Mouse (Mus musculus) kidney, embryonic 14.5 days (tissue): ENCODE measurements around the gene Nfya. TPM values are rescaled to one million over a fixed set of nuclear protein-coding genes. Genes with fewer than 3 reads are reported as not detected.
A peak's percentile ranks its signal among the peaks of the same experiment; 100 is the strongest.

Source experiments
- ATAC-seq: fragments of 200-750 bp; cut with Nextera tagmentation; 2 replicates; pipeline ENCODE4 v1.8.0; 2017; ENCODE audit warnings: moderate number of reproducible peaks, mild to moderate bottlenecking, moderate TSS enrichment, moderate library complexity; ENCODE audit not compliant: low FRiP score, low TSS enrichment
- H3K27ac ChIP-seq: fragments of 300-500 bp; sonication (generic); 2 replicates; pipeline ENCODE4 v1.5.1; 2014; ENCODE audit warnings: low read depth, mild to moderate bottlenecking, low read length, moderate library complexity, mixed read lengths
- H3K27me3 ChIP-seq: fragments of 300-500 bp; sonication (generic); 2 replicates; pipeline ENCODE4 v1.6.1; 2014; ENCODE audit warnings: mild to moderate bottlenecking, low read length; ENCODE audit not compliant: control insufficient read depth, insufficient read depth
- H3K36me3 ChIP-seq: fragments of 300-500 bp; sonication (generic); 2 replicates; pipeline ENCODE4 v1.6.1; 2014; ENCODE audit warnings: low read length, mixed read lengths; ENCODE audit not compliant: control insufficient read depth, insufficient read depth
- H3K4me1 ChIP-seq: fragments of 300-500 bp; sonication (generic); 2 replicates; pipeline ENCODE4 v1.6.1; 2014; ENCODE audit warnings: low read length, mixed read lengths; ENCODE audit not compliant: control insufficient read depth, insufficient read depth
- H3K4me2 ChIP-seq: fragments of 300-500 bp; sonication (generic); replicated peaks from 2 replicates; pipeline ENCODE4 v1.6.1; 2014; ENCODE audit warnings: low read depth, mild to moderate bottlenecking, low read length
- H3K4me3 ChIP-seq: fragments of 300-500 bp; sonication (generic); 2 replicates; pipeline ENCODE4 v1.5.1; 2014; ENCODE audit warnings: mild to moderate bottlenecking, low read length
- H3K9ac ChIP-seq: fragments of 300-500 bp; sonication (generic); 2 replicates; pipeline ENCODE4 v1.6.1; 2014; ENCODE audit warnings: low read depth, mild to moderate bottlenecking, low read length, moderate library complexity
- H3K9me3 ChIP-seq: fragments of 300-500 bp; sonication (generic); 2 replicates; pipeline ENCODE4 v1.6.1; 2016; ENCODE audit warnings: low read length; ENCODE audit not compliant: control insufficient read depth
- WGBS: fragments of 180-500 bp; shearing (Covaris S2); extraction: QIAGEN DNeasy Blood & Tissue Kit; methylation state at CpG from one replicate; pipeline ENCODE4 v1.1.7; 2014; 5-methylcytosine and 5-hydroxymethylcytosine counted together
- polyA plus RNA-seq: library from polyadenylated mRNA; unstranded; fragments of >200 nt; fragmentation: Nextera tagmentation; extraction: Ambion mirVana; gene quantifications from 2 replicates; pipeline ENCODE4 v1.2.1, GENCODE M21; 2014

Gene Nfya
- polyA plus RNA-seq, 1 experiment from 2014 or later: 26.7 TPM

- ATAC-seq: no peak
- H3K27me3 ChIP-seq: no peaks in the 10 kb centered on the region
- no peaks in the 10 kb centered on the region for H3K9me3 ChIP-seq
- H3K4me3 ChIP-seq: no peak overlapping the region
- H3K9ac ChIP-seq: no peak overlapping the region
- no peak overlapping the region for H3K27ac ChIP-seq
- 63% methylated on average over 2 of the region's 2 CpGs for WGBS
- peaks cover 13% of the 10 kb centered on the region; the same call in 1 of the 2 replicates for H3K4me1 ChIP-seq
- peaks cover 19% of the 10 kb centered on the region for H3K36me3 ChIP-seq
- H3K4me2 ChIP-seq: no peak overlapping the region
Observed at GRCm38 (mm10) chr17:48419571-48419970, 9.9 kb upstream of the Nfya start.

- no peaks in the 10 kb centered on the region for H3K27me3 ChIP-seq
- no peak overlapping the region for H3K4me3 ChIP-seq
- H3K4me1 ChIP-seq: peaks cover 13% of the 10 kb centered on the region; the same call in 1 of the 2 replicates
- H3K36me3 ChIP-seq: peaks cover 24% of the 10 kb centered on the region
- H3K9ac ChIP-seq: no peak overlapping the region
- WGBS: 90% methylated on average over 1 of the region's 1 CpGs
- no peak overlapping the region for H3K4me2 ChIP-seq
- H3K9me3 ChIP-seq: no peaks in the 10 kb centered on the region
- ATAC-seq: no peak
- H3K27ac ChIP-seq: no peak overlapping the region
Observed at GRCm38 (mm10) chr17:48418781-48419180, 9.1 kb upstream of the Nfya start.

GRCm38 (mm10) chr17:48418174-48418573 lies 8.5 kb upstream of the Nfya start:
- no peak; the same call in 1 of the 2 replicates for ATAC-seq
- no peak overlapping the region for H3K4me3 ChIP-seq
- no peak overlapping the region for H3K4me2 ChIP-seq
- peaks cover 24% of the 10 kb centered on the region for H3K36me3 ChIP-seq
- WGBS: 28% methylated on average over 7 of the region's 7 CpGs
- 0 out of 2 replicates have a peak overlapping the region, but pooled peaks have one; percentile 8 for H3K27ac ChIP-seq
- no peak overlapping the region for H3K9ac ChIP-seq
- no peaks in the 10 kb centered on the region for H3K27me3 ChIP-seq
- peaks cover 13% of the 10 kb centered on the region; the same call in 1 of the 2 replicates for H3K4me1 ChIP-seq
- no peaks in the 10 kb centered on the region for H3K9me3 ChIP-seq

- 85% methylated on average over 6 of the region's 6 CpGs for WGBS
- Histone ChIP-seq H3K36me3 (peaks cover 27% of the 10 kb centered on the region), H3K27ac (no peak overlapping the region)
Observed at GRCm38 (mm10) chr17:48417521-48417920, 7.8 kb upstream of the Nfya start.

GRCm38 (mm10) chr17:48416425-48417195 lies 6.9 kb upstream of the Nfya start:
- H3K4me3 ChIP-seq: no peak overlapping the region
- H3K27me3 ChIP-seq: no peaks in the 10 kb centered on the region
- no peaks in the 10 kb centered on the region for H3K9me3 ChIP-seq
- peaks cover 34% of the 10 kb centered on the region for H3K36me3 ChIP-seq
- peaks cover 17% of the 10 kb centered on the region for H3K4me1 ChIP-seq
- ATAC-seq: peak; percentile 85
- H3K27ac ChIP-seq: no peak overlapping the region
- H3K9ac ChIP-seq: no peak overlapping the region
- WGBS: 84% methylated on average over 14 of the region's 14 CpGs
- H3K4me2 ChIP-seq: no peak overlapping the region

More at GRCm38 (mm10) chr17:48417521-48417920, 7.8 kb upstream of the Nfya start:
- Histone ChIP-seq H3K27me3 (no peaks in the 10 kb centered on the region), H3K4me1 (peaks cover 13% of the 10 kb centered on the region; the same call in 1 of the 2 replicates), H3K9me3 (no peaks in the 10 kb centered on the region), H3K4me3 (no peak overlapping the region), H3K9ac (no peak overlapping the region), H3K4me2 (no peak overlapping the region)
- ATAC-seq: 0 out of 2 replicates have a peak, but pooled peaks have one; percentile 22

- H3K4me2 ChIP-seq: no peak overlapping the region
- no peak overlapping the region for H3K4me3 ChIP-seq
- H3K9ac ChIP-seq: no peak overlapping the region
- no peaks in the 10 kb centered on the region for H3K27me3 ChIP-seq
- H3K4me1 ChIP-seq: peaks cover 22% of the 10 kb centered on the region
- H3K9me3 ChIP-seq: no peaks in the 10 kb centered on the region
- 68% methylated on average over 7 of the region's 7 CpGs for WGBS
- H3K27ac ChIP-seq: no peak overlapping the region
- peaks cover 34% of the 10 kb centered on the region for H3K36me3 ChIP-seq
- ATAC-seq: no peak
Observed at GRCm38 (mm10) chr17:48416011-48416410, 6.3 kb upstream of the Nfya start.

DNA sequence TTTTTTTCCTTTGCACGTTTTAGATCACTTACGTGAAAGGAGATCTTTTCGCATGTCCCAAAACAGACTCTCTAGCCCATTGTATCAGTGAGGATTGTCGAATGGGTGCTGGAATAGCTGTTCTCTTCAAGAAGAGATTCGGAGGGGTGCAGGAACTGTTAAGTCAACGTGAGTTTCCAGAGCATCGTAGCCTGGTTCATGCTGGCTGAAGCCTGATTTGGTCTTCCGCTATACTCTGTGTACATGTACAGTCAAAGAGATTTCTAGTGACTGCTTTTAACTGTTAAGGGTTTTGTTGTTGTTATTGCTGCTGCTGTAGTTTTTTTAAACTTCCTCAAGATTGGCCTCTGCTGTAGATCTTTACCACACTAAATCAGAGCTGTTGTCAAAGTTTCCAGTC lies 1.5 kb upstream of the Nfya start:
- H3K27ac ChIP-seq: peak overlapping the region; percentile 100
- 46% methylated on average over 8 of the region's 8 CpGs for WGBS
- peak overlapping the region; percentile 71 for H3K4me2 ChIP-seq
- peak overlapping the region; percentile 76 for H3K4me3 ChIP-seq
- no peaks in the 10 kb centered on the region for H3K9me3 ChIP-seq
- peaks cover 25% of the 10 kb centered on the region for H3K36me3 ChIP-seq
- H3K4me1 ChIP-seq: peaks cover 17% of the 10 kb centered on the region
- H3K9ac ChIP-seq: peak overlapping the region; percentile 85
- H3K27me3 ChIP-seq: no peaks in the 10 kb centered on the region
- ATAC-seq: no peak

GRCm38 (mm10) chr17:48410299-48410785 lies 636 bp upstream of the Nfya start:
- H3K9ac ChIP-seq: peak overlapping the region; percentile 85
- ATAC-seq: peak; percentile 12
- peaks cover 23% of the 10 kb centered on the region for H3K36me3 ChIP-seq
- H3K27me3 ChIP-seq: no peaks in the 10 kb centered on the region
- H3K27ac ChIP-seq: peak overlapping the region; percentile 100
- H3K4me3 ChIP-seq: peak overlapping the region; percentile 76
- H3K9me3 ChIP-seq: no peaks in the 10 kb centered on the region
- WGBS: under 1% methylated on average over 13 of the region's 13 CpGs
- peak overlapping the region; percentile 71 for H3K4me2 ChIP-seq
- H3K4me1 ChIP-seq: peaks cover 17% of the 10 kb centered on the region
